Mouse (Mus musculus) MEL (cell line): ENCODE measurements at regions not wholly inside any gene's neighbourhood (a gene's known extent, or its start where the extent isn't known, plus 50 kb on each side); places are given as distances from the start of the nearest gene placed in this dataset.

Experiments
- CHD2 ChIP-seq: IDR thresholded peaks from 2 replicates; pipeline ENCODE4 v1.6.1; 2011; ENCODE audit warnings: low read length, improper control_type of control experiment
- CTCF ChIP-seq, 3 experiments: IDR thresholded peaks in 2 of 3; conservative IDR thresholded peaks in 1 of 3; 2 replicates each; pipeline ENCODE4 v1.5.1; 2011 to 2012; ENCODE audit warnings: low read length in 3 of 3, low read depth in 2 of 3, mild to moderate bottlenecking in 2 of 3, improper control_type of control experiment in 1 of 3, inconsistent platforms in 1 of 3, mixed read lengths in 1 of 3, moderate library complexity in 1 of 3; ENCODE audit not compliant: control insufficient read depth in 1 of 3, insufficient read depth in 1 of 3, poor library complexity in 1 of 3, severe bottlenecking in 1 of 3
- EP300 ChIP-seq, 2 experiments: IDR thresholded peaks; 2 replicates each; pipeline ENCODE4 v1.6.1; 2011; ENCODE audit warnings: improper control_type of control experiment in 2 of 2, low read length in 2 of 2, low read depth in 1 of 2, mild to moderate bottlenecking in 1 of 2
- KAT2A ChIP-seq: conservative IDR thresholded peaks from 2 replicates; pipeline ENCODE4 v1.6.1; 2012; ENCODE audit warnings: low read depth, low read length, improper control_type of control experiment, inconsistent platforms
- MAFK ChIP-seq: IDR thresholded peaks from 2 replicates; pipeline ENCODE4 v1.6.1; 2011; ENCODE audit warnings: low read depth, mild to moderate bottlenecking, low read length, improper control_type of control experiment, borderline replicate concordance
- MAX ChIP-seq: IDR thresholded peaks from 2 replicates; pipeline ENCODE4 v1.6.1; 2011; ENCODE audit warnings: low read length, improper control_type of control experiment
- MAZ ChIP-seq: IDR thresholded peaks from 2 replicates; pipeline ENCODE4 v1.6.1; 2012; ENCODE audit warnings: low read depth, mild to moderate bottlenecking, inconsistent platforms, low read length, improper control_type of control experiment
- POLR2A ChIP-seq, 2 experiments: IDR thresholded peaks; 2 replicates each; pipeline ENCODE4 v1.6.1; 2011 to 2012; ENCODE audit warnings: low read length in 2 of 2, mild to moderate bottlenecking in 2 of 2, control low read depth in 1 of 2, improper control_type of control experiment in 1 of 2, low read depth in 1 of 2, moderate library complexity in 1 of 2; ENCODE audit not compliant: control insufficient read depth in 1 of 2, insufficient read depth in 1 of 2, poor library complexity in 1 of 2
- SIN3A ChIP-seq: IDR thresholded peaks from 2 replicates; pipeline ENCODE4 v1.6.1; 2012; ENCODE audit warnings: low read length, improper control_type of control experiment, inconsistent platforms
- TAL1 ChIP-seq: IDR thresholded peaks from 2 replicates; pipeline ENCODE4 v1.6.1; 2012; ENCODE audit warnings: mild to moderate bottlenecking, inconsistent platforms, low read length, moderate library complexity, mixed read lengths
- USF1 ChIP-seq: IDR thresholded peaks from 2 replicates; pipeline ENCODE4 v1.6.1; 2014; ENCODE audit warnings: low read depth, mild to moderate bottlenecking, inconsistent platforms, low read length, improper control_type of control experiment, moderate library complexity
- USF2 ChIP-seq, 2 experiments: IDR thresholded peaks; 2 replicates each; pipeline ENCODE4 v1.6.1; 2011 to 2012; ENCODE audit warnings: improper control_type of control experiment in 2 of 2, low read length in 2 of 2, borderline replicate concordance in 1 of 2, inconsistent platforms in 1 of 2, low read depth in 1 of 2, mild to moderate bottlenecking in 1 of 2; ENCODE audit not compliant: insufficient read depth in 1 of 2

DNA sequence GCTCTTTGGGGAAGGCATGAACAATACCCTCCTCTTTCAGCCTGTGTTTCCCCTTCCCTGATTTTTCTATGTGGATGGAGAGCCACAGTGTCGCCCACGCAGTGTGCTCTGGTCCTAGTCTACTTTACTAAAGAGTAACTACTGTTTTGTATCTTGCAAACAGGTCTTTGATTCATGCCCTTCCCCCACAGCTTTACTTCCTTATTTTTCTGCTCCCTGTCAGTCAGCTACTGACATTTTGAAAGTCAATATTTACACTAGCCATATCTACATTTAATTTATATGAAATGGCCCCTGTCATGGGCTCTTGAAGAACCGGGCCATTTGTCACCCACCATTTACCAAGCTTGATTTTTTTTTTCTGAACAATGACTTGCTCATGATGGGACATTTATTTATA lies 168.7 kb upstream of the Stt3b start:
- no peak for TF ChIP-seq CTCF (IDR thresholded peaks at IDR 0.05 in 2 of 3, conservative IDR thresholded peaks at IDR 0.05 in 1 of 3; ENCODE audit: control insufficient read depth in 1 of 3, insufficient read depth in 1 of 3, low read depth in 2 of 3, low read length in 3 of 3, poor library complexity in 1 of 3, severe bottlenecking in 1 of 3)
- TF ChIP-seq EP300 (IDR thresholded peaks at IDR 0.05; ENCODE audit: low read depth in 1 of 2, low read length in 2 of 2) = no peak
- TF ChIP-seq POLR2A (IDR thresholded peaks at IDR 0.05; ENCODE audit: control insufficient read depth in 1 of 2, insufficient read depth in 1 of 2, low read depth in 1 of 2, low read length in 2 of 2, poor library complexity in 1 of 2) = no peak
- TF ChIP-seq USF2 (IDR thresholded peaks at IDR 0.05; ENCODE audit: borderline replicate concordance in 1 of 2, insufficient read depth in 1 of 2, low read depth in 1 of 2, low read length in 2 of 2) = no peak
- TF ChIP-seq TAL1 = no peak
- TF ChIP-seq SIN3A = no peak
- no peak for TF ChIP-seq USF1
- no peak for TF ChIP-seq CHD2
- no peak for TF ChIP-seq MAX
- TF ChIP-seq MAFK = no peak
- no peak for TF ChIP-seq KAT2A
- no peak for TF ChIP-seq MAZ
